Mouse (Mus musculus): ENCODE measurements at regions not wholly inside any gene's neighbourhood (a gene's known extent, or its start where the extent isn't known, plus 50 kb on each side); places are given as distances from the start of the nearest gene placed in this dataset.
A peak's percentile ranks its signal among the peaks of the same experiment; 100 is the strongest.

DNA sequence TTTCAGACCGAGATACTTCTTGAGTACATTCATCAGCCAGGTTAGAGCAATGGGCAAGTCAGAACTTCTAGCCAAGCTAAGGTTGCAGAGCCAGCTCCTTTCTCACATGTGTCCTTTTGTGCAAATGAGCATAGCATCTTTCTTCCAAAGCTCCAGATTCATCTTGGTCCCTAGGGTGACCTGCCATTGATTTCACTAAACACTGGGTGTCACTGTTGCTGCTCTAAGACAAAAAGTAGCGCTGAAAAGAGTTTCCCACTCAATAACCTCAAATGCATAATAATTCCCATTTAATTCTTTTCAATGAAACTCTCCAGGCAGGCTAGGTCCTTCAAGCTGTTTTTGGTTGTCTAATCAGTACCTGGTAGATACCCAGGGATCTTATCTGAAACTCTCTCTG, 688.6 kb upstream of the BB014433 start:
- H3K4me1 ChIP-seq (ENCODE audit: insufficient read depth, low read length): no peaks in the 10 kb centered on the region
- no peak overlapping the region for H3K4me3 ChIP-seq (ENCODE audit: low read length)
- WGBS: 75% methylated on average over 2 of the region's 2 CpGs
- H3K9me3 ChIP-seq (ENCODE audit: low read length): no peaks in the 10 kb centered on the region
- no peak overlapping the region for H3K27ac ChIP-seq (ENCODE audit: low read length)
- no peaks in the 10 kb centered on the region for H3K36me3 ChIP-seq (ENCODE audit: insufficient read depth, low read length)
- H3K4me2 ChIP-seq (replicated peaks; ENCODE audit: low read depth, low read length): no peak overlapping the region
- no peaks in the 10 kb centered on the region for H3K27me3 ChIP-seq (ENCODE audit: insufficient read depth, low read length)
- H3K9ac ChIP-seq (replicated peaks; ENCODE audit: low read length): no peak overlapping the region
- no peak for ATAC-seq (ENCODE audit: low FRiP score, low TSS enrichment)

DNA sequence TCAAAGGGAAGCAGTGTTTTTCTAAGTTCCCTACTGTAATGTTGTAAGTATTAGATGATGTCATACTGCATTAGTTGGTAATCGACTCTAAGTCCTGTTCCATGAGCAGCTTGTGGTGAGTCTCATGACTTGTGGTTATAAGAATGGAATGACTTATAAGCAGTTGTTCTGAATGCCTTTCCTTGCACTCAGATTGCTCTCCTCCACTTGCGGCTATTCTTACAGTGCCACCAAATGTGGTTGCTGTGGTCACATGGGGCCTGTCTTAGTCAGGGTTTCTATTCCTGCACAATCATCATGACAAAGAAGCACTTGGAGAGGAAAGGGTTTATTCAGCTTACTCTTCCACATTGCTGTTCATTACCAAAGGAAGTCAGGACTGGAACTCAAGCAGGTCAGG, 685.4 kb upstream of the BB014433 start:
- Histone ChIP-seq H3K9ac (replicated peaks; ENCODE audit: low read length) (no peak overlapping the region), H3K4me1 (ENCODE audit: insufficient read depth, low read length) (no peaks in the 10 kb centered on the region), H3K27me3 (ENCODE audit: insufficient read depth, low read length) (no peaks in the 10 kb centered on the region), H3K9me3 (ENCODE audit: low read length) (no peaks in the 10 kb centered on the region), H3K36me3 (ENCODE audit: insufficient read depth, low read length) (no peaks in the 10 kb centered on the region), H3K27ac (ENCODE audit: low read length) (no peak overlapping the region), H3K4me2 (replicated peaks; ENCODE audit: low read depth, low read length) (no peak overlapping the region), H3K4me3 (ENCODE audit: low read length) (no peak overlapping the region)
- ATAC-seq (ENCODE audit: low FRiP score, low TSS enrichment): no peak
- WGBS: 88% methylated on average over 2 of the region's 2 CpGs

DNA sequence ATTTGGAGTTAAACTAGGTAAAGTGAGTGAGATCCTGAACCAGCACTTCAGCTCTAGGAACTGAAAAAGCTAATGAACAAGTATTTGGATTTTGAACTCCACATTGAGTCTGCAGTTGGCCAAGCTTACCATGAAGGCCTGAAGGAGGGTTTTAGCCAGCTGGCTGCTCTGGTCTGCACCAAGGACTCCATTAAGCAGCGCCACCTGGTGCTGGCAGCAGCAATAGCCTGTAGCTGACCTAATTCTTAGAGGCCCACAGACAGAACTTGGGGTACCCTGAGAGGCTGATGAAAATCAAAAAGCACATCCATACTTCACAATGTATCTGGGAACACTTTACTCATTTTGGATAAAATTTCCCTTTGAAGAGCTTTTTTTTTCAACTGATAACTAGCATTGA, 683.2 kb upstream of the BB014433 start:
- no peaks in the 10 kb centered on the region for H3K27me3 ChIP-seq (ENCODE audit: insufficient read depth, low read length)
- H3K36me3 ChIP-seq (ENCODE audit: insufficient read depth, low read length): no peaks in the 10 kb centered on the region
- H3K4me2 ChIP-seq (replicated peaks; ENCODE audit: low read depth, low read length): no peak overlapping the region
- H3K4me1 ChIP-seq (ENCODE audit: insufficient read depth, low read length): no peaks in the 10 kb centered on the region
- no peak overlapping the region for H3K4me3 ChIP-seq (ENCODE audit: low read length)
- no peak overlapping the region for H3K27ac ChIP-seq (ENCODE audit: low read length)
- ATAC-seq (ENCODE audit: low FRiP score, low TSS enrichment): peak; percentile 70; the same call in 1 of the 2 replicates
- H3K9me3 ChIP-seq (ENCODE audit: low read length): no peaks in the 10 kb centered on the region
- 0% methylated on average over 1 of the region's 1 CpGs for WGBS
- H3K9ac ChIP-seq (replicated peaks; ENCODE audit: low read length): no peak overlapping the region

DNA sequence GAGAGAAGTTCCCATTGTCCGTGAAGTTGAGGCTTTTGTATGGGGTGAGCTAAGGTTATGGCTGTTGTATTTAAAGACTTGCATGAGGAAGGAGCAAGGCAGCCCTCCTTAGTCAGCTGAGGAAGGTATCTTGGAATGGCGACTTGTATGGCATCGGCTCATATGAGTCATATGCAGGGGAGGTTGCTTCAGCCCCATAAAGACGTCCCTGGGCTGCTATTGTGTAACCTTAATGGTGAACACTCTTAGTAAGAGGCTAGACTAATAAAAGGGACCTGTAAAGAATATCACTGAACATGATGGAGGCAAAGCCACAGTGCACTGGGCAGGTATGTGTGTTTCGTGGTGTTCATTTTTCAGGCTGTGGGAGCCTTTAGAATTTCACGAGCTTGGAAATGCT, 680.4 kb upstream of the BB014433 start:
- H3K27ac ChIP-seq (ENCODE audit: low read length): no peak overlapping the region
- no peak overlapping the region for H3K9ac ChIP-seq (replicated peaks; ENCODE audit: low read length)
- 87% methylated on average over 6 of the region's 6 CpGs for WGBS
- no peaks in the 10 kb centered on the region for H3K27me3 ChIP-seq (ENCODE audit: insufficient read depth, low read length)
- H3K9me3 ChIP-seq (ENCODE audit: low read length): no peaks in the 10 kb centered on the region
- no peak overlapping the region for H3K4me2 ChIP-seq (replicated peaks; ENCODE audit: low read depth, low read length)
- H3K36me3 ChIP-seq (ENCODE audit: insufficient read depth, low read length): no peaks in the 10 kb centered on the region
- no peak for ATAC-seq (ENCODE audit: low FRiP score, low TSS enrichment)
- no peak overlapping the region for H3K4me3 ChIP-seq (ENCODE audit: low read length)
- no peaks in the 10 kb centered on the region for H3K4me1 ChIP-seq (ENCODE audit: insufficient read depth, low read length)

Data from kidney, embryonic 16.5 days (tissue).